Mouse (Mus musculus) B cell, adult 67 days (primary cell): ENCODE measurements around the gene Nipsnap2. TPM values are rescaled to one million over a fixed set of nuclear protein-coding genes. Genes with fewer than 3 reads are reported as not detected.

ENCODE experiments used
- total RNA-seq, 2 experiments: library from RNA; stranded (reverse); gene quantifications; 4 replicates each; pipeline ENCODE4 v1.2.4; 2023

The Nipsnap2 gene
- total RNA-seq, result 10 to 100 TPM; 31.0 to 40.7 TPM

DNA sequence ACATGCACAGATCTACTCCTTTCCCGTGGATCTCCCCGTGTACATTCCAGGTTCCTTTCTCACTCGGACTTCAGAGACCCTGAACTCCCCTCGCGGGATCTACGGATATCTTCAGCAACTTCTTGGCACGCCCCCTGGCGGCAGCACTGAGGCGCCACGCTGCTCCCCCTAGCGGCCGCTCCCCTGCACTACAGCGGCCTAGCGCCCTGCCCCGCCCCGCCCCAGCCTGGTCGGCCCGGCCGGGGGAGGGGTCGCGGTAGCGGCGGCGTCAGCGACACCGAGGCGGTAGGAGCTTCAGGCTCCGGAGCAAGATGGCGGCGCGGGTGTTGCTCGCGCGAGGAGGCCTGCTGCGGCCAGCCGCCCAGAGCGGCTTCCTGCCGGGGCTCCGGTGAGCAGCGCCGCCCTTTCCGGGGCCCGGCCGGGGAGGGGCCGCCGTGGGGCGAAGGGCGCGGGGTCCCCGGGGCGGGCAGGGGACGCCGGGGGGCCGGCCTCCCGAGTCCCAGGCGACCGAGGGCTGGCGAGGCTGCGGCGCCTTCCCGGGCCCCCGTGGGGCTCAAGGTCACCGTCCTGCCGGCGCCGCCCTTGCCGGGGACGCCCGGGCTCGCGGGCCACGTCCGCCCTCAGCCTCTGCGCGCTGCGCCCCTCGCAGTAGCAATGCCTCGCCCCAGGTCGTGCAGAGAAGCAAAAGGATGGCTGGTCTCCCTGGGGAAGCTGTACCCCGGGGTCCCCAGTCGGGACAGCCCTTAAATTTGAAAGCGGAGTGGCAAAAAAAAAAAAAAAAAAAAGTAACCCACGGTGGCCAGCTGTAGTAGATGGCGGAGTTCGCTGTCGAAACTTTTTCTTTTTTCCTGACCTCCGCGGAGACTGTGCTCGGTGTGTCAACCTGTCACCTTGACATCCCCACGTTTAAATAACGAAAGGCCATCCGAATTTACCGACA is at the start of gene Nipsnap2:
TSS of gene Nipsnap2 (plus strand) at position 230 of the 940 bp plus-strand sequence.

DNA sequence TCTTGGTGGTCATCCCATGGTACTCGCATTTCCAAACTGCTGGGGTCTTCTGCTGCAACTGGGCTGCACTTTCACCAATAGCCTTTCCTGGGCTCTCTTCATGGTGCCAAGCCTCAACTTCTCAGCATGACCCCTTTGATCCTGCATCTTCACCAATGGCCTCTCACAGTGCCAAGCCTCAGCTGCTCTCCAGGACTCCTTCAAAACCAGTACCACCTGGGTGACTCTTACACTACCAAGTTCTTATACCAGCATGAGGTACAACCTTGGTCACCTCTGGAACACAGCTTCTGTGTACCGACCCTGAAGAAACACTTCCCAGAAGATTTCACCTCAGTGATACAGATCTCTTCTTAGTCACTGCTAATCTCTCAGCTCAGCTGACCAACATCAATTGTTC is 16.5 kb upstream of the Nipsnap2 start, which contains the start of gene Sept14:
TSS of gene Sept14 (minus strand) at position 101 of the 400 bp plus-strand sequence.

DNA sequence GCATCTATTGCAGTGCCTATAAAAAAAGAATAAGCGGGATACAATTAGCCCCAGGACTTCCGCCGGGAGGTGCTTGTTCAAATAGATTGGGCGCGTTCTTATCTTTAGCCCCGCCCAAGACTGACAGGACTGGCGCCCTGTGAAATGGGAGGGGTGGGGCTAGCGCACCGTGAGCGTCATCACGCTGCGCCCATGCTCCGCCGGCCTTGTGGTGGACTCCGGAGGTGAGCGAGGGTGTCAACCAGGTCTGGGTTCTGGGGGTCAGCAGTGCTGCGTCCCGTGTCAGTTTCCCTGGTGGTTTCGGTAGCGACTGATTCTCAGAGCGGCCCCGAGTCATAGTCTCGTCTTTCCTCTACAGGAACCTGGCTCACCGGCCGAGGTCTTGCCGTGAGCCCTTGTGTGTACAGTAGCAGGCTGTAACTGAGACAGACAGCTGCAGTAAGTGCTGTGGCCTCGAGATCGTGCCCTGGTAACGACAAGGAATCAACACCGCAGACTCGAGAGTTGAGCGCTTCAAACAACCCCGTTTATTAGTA is 9.5 kb upstream of the Nipsnap2 start, which contains the start of gene Mrps17:
TSS of gene Mrps17 (plus strand) at position 172 of the 536 bp plus-strand sequence.

DNA sequence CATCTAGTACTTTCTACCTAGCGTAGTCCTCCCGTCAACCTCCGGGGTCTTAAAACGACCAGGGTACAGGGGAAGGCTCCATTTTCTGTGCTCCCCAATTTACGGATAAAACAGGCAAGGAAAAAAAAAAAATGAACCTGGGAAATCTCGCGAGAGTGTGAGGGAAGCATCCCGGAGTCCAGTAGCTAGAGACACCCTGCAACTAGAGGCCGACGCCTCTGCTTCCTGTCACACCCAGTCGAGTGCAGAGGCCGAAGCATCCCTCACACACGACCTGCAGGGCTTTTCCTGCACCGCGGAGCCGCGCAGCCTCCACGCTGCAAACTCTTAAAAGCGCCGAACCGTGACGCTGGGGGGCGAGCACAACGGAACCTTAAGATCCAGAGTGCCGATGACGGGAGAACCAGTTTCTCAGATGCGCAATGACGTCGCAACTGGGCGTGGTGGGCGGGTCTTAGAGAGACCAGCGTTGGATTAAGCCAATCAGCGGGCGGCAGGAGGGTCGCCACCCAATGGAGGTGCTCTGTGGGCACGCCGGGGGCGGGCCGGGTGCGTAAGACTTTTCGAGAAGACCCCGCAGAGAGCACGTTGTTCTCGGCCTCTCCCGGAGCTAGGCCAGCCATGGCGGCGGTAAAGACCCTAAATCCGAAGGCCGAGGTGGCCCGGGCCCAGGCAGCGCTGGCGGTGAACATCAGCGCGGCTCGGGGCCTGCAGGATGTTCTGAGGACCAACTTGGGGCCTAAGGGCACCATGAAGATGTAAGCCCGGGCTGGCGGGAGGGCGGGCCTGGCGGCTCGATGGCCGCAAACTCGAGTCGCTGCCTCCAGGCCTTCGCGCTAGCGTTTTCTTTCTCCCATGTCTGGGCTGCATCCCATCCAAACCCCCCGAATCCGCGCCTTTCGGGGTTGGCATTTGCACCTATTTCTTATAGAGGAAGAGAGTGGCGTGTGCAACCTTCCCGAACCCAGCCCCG is 62.2 kb downstream of the Nipsnap2 start, which contains the start of gene Psph:
TSS of gene Psph (minus strand) at position 632 of the 973 bp plus-strand sequence.

Other genes starting within 250 kb of the Nipsnap2 start
- gene Sfswap, start 223.8 kb upstream of the Nipsnap2 start, total RNA-seq, result 100 to 1,000 TPM; 188 to 192 TPM
- gene Mmp17, start 140.9 kb upstream of the Nipsnap2 start, total RNA-seq, result 1 to 10 TPM in 1 of 2 experiments, under 1 TPM in 1; 0.78 to 2.2 TPM
- gene Zfp11, start 55.0 kb upstream of the Nipsnap2 start, total RNA-seq, result 1 to 10 TPM; 2.7 to 2.8 TPM
- not detected for gene Sept14, start 16.6 kb upstream of the Nipsnap2 start, total RNA-seq
- 10 to 100 TPM; 40.7 to 54.2 TPM for gene Mrps17, start 9.6 kb upstream of the Nipsnap2 start, total RNA-seq
- 10 to 100 TPM; 12.8 to 15.9 TPM for gene Psph, start 62.4 kb downstream of the Nipsnap2 start, total RNA-seq
- 10 to 100 TPM; 10.2 to 13.9 TPM for gene Sumf2, start 121.9 kb downstream of the Nipsnap2 start, total RNA-seq
- 100 to 1,000 TPM; 139 to 157 TPM for gene Chchd2, start 162.4 kb downstream of the Nipsnap2 start, total RNA-seq
- 1 to 10 TPM; 1.1 to 3.3 TPM for gene Zbed5, start 170.7 kb downstream of the Nipsnap2 start, total RNA-seq
- under 1 TPM in 1 of 2 experiments, not detected in 1; 0.56 TPM for gene Phkg1, start 173.5 kb downstream of the Nipsnap2 start, total RNA-seq
- gene Nupr1l, start 183.5 kb downstream of the Nipsnap2 start, total RNA-seq, result 1 to 10 TPM in 1 of 2 experiments, under 1 TPM in 1; 0.59 to 4.9 TPM
- 10 to 100 TPM; 13.8 to 15.7 TPM for gene Vkorc1l1, start 216.9 kb downstream of the Nipsnap2 start, total RNA-seq